Mouse (Mus musculus) NIH3T3 (cell line): Measurements from ENCODE around the gene Rpl38.
"Not testable (repeated sequence)": the region's sequence is repeated elsewhere in the genome, so short reads cannot be mapped to it uniquely, and the experiment has no call there.

Experiments
- DNase-seq: peaks from one replicate; pipeline ENCODE4 v3.0.0-alpha.2; 2012; ENCODE audit warnings: low read depth

Rpl38 gene

DNA sequence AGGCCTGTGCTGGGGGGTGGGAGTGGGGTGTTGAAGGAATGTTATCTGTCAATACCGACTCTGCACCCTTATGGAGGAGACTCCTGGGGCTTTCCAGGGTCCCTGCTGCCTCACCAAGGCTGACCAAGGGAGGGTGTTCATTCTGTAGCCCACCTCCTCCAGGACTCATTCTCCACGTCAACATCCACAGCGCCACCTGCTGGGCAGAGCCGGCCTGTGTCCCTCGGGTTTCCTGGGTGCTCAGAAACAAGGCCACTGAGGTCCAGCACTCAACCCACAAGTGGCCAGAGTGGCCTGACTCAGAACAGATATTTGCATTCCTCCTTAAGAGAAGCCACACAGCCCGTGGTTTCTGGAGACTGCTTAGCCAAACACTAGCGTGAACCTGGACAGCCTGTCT, 10.6 kb upstream of the Rpl38 start:
- peak; percentile 72 for DNase-seq

DNA sequence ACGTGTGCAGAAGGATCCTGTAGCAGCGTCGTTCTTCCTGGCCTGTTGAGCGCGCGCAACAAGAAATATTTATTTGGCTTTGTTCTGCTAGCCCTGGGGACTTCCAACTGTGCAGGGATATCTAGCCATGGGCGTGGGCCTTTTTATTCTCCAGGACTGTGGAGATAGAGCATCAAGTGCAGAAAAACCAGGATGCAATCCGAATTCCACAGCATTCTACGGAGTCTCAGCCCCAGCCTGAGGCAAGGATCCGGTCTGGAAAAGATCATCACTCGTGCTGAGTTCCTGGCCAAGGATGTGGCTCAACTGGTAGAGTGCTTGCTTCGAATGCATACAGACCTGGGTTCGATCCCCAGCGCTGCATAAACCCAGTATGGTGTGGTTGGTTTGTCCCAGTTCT, 6.2 kb upstream of the Rpl38 start:
- DNase-seq: no peak

DNA sequence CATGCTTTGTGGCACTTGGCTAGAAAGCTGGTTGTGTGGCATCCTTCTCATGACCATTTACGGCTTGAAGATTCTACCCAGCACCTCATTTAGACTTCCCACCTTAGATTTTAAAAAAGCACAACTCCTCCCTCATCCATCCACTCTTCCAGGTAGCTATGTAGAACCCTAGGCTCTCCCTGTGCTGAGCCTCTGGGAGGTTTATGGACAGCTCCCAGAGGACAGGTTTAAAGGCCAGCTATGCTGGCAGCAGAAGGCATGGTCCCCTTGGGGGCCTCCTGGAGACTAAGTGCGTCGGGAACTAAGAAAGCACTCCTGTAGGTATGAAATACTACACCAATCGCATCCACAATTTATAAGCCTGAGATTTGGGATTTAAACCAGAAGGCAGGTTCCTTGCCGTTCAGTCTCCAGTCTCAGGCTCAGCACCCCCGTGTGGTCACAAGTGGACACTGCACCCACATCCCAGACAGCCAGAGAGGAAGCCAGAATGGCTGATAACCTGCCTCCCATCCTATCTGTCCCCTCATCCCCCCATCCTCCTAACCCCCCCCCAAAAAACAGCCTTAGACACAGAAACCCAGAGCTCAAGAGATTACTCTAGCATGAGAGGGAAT, 5.5 kb upstream of the Rpl38 start:
- peak; percentile 80 for DNase-seq

- no peak for DNase-seq
These were observed 4.2 kb upstream of the Rpl38 start for GRCm38 (mm10) chr11:114664164-114664563.

DNA sequence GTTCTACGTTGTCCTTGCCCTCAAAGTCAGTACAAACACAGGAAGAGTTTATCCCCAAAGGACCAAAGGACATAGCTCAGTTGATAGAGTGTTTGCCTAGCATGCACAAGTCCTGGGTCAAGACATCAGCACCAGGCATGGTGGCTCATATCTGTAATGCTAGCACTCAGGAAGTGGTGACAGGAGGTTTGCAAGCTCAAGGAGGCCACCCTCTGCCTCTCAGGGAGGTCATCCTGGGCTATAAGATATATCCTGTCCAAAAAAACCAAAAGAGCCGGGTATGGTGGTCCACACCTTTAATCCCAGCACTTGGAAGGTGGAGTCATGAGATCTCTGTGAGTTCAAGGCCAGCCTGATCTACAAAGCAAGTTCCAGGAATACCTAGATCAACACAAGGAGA, 2.9 kb upstream of the Rpl38 start:
- DNase-seq: no peak

DNA sequence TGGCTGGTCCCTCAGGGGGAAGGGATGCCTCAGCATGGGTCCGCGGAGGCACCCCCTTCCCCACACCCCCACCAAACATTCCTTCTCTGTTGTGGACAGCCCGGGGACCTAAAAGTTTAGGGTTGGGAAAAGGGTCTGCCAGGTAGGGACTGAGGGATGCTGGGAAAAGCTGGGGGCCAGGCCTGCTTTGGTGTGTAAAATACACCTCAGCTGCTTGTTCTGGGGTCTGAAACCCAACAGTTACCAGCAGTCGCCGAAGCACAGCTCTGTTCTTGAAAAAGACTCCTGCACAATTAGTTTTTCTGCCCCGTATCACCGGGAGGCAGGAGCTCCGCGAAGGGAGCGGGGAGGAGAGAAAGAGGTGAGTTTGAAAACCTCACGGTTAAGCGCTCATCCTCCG, 1.5 kb upstream of the Rpl38 start:
- DNase-seq: no peak

DNA sequence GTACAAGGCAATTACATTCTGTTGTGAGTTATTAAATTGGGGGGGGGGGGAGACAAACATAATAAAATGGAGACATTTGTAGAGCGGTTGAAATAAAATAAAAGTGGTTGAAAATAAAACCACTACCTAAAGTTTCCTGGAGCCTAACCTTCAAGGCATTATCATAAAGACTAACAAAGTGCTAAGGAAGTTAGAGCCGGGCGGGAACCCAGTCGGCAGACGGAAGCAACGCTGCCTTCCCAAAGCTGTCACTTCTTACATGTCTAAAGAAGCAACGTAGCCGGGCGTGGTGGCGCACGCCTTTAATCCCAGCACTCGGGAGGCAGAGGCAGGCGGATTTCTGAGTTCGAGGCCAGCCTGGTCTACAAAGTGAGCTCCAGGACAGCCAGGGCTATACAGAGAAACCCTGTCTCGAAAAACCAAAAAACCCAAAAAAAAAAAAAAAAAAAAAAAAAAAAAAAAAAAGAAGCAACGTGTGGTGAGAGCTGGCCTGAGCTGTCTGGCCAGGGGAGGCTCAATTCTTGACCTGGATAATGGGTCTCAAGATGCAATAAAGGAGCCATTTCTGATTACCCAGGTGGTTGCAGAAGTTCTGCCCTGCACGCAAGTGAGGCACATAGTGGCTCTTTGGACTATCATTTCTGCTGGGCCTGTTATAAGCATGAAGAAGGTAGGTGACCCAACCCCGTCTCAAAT, 940 bp upstream of the Rpl38 start:
- DNase-seq: no peak

GRCm38 (mm10) chr11:114667932-114668285, 415 bp upstream of the Rpl38 start:
- DNase-seq: peak; percentile 73

GRCm38 (mm10) chr11:114668741-114669623, 658 bp downstream of the Rpl38 start:
- DNase-seq: peak; percentile 91

DNA sequence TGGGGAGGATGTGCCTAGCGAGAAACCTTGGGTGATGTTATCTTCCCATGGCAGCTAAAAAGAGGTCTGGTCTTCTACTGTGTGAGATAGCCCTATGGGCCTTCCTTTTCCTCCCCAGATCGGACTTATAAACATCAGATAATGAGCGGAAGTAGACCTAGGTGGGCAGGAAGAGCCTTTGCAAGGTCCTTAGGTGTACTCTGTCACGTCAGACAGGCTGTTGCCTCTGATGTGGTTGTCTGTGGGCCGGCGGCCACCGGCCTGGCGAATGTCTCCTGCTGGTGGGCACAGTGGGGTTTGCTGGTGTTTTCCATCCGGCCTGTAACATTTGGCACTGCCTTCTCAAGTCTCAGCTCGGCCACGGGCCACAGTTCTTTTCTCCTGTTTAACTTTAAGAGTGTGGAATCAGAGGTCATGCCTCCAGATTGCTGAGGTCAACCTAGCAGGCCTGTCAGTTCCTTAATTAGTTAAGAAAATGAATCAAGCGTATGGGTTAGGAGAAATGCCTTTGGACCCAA, 1.4 kb downstream of the Rpl38 start:
- peak; percentile 43 for DNase-seq

DNA sequence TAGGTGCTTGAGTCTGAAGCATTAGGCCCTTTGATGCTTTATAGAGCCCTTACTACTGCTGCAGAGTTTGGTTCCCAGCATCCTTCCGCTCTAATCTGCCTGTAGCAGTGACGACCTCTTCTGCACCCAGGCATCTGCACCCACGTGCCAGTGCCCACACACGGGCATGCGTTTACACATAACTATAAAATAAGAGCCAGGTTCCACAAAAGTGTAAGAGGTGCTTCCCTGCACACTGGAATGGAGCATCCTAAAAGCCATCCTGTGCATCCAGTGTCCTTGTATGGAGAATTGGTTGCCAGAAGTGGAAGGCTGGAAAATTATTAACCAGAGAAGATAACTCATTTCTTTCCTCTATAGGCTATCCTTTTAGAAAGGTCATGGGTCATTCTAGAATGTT, 2.8 kb downstream of the Rpl38 start:
- DNase-seq: no peak

DNA sequence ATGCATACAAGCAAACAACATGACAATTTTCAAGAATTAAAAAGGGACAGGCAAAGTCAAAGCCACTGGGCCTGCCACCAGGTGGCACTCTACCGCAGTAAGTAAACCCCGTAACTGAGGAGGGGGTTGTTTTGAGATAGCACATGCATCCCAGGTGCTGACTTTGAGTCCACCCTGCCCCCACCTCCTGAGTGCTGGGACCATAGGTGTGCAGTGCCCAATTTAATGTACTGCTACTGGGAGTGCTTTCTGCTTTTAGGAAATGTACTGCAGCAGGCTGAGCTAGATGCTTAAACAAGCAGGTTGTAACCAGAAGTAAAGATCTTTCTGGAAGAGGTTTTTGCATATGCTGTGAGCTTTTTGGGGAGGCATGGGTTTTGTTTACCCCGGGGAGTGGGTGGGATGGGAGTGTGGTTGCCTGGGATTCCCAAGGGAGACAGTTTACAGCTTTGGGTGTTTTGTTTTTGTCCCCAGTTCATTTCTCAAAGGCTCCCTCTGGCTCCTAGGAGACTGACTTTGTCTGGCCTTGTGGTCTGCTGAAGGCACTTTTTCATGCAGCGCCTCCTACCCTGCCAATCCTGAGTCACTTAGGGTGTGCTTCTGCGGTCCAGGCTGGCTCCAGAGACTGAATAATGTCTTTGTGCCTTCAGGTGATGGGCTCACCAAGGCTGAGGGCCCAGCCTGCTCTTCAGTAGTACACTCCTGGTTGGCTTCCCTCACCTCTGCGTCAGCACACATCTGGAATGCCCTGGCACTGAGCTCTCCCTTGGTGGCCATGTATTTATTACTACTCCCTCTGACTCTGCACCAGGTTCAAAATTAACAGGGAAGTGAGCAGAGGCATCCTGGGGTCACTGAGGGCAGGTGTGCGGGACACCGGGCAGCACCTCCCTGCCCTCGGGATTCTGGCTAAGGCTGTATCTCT, 4.7 kb downstream of the Rpl38 start:
- DNase-seq: peak; percentile 79

- no peak for DNase-seq
These were observed 5.4 kb downstream of the Rpl38 start for GRCm38 (mm10) chr11:114673719-114674050.

GRCm38 (mm10) chr11:114674180-114674579, 5.9 kb downstream of the Rpl38 start:
- no peak for DNase-seq

GRCm38 (mm10) chr11:114674796-114675195, 6.5 kb downstream of the Rpl38 start:
- DNase-seq: not testable (repeated sequence)

- DNase-seq: peak; percentile 97
These were observed 7.1 kb downstream of the Rpl38 start, which contains the start of gene Ttyh2 for GRCm38 (mm10) chr11:114675341-114675825. Ttyh2 (plus strand) TSS chr11:114675431.

DNA sequence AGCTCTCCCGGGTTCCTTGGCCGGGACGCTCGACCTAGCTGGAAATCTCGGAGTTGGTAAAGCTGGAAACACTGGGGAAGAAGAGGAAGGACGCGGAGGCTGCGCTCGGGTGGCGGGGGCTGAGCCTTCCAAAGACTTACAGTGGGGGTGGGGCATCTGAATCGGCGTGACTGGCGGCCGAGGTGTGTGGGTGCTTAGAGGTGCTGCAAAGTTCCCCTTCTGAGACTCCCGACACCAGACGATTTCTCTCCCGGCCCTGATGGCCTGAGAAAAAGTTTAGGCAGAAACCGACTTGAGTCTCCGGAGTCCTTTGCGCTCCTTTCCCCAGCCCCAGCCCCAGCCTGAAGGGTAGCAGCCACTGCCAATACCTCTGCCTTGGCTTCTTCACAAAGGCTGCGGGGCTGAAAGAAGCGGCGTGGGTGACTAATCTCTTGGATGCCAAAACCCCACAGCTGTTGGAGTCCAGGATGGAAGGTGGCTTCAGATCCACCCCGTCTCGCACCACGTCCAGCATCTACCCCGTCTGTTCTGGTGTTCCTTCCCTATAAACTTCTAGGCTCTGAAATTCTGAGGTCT, 7.6 kb downstream of the Rpl38 start:
- DNase-seq: peak; percentile 72

DNA sequence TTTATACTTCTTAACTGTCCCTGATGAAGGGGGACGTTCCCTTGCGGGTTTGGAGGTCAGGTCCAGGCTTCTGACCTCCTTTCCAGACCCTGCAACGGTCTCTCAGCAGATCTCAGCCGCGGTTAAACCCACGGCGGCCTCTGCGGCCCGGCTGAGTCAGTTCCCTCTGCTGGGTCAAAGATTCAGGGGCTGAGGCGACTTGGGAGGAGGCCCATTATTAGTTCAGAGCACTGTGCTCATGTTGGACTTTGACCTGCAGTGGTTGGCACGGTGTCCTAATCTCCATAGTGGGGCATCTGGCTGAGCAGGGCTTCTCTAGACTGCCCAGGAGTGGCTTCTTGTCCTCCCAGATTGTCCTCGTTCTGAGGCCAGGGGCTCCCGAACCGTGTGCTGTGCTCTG, 8.1 kb downstream of the Rpl38 start:
- peak; percentile 55 for DNase-seq

DNA sequence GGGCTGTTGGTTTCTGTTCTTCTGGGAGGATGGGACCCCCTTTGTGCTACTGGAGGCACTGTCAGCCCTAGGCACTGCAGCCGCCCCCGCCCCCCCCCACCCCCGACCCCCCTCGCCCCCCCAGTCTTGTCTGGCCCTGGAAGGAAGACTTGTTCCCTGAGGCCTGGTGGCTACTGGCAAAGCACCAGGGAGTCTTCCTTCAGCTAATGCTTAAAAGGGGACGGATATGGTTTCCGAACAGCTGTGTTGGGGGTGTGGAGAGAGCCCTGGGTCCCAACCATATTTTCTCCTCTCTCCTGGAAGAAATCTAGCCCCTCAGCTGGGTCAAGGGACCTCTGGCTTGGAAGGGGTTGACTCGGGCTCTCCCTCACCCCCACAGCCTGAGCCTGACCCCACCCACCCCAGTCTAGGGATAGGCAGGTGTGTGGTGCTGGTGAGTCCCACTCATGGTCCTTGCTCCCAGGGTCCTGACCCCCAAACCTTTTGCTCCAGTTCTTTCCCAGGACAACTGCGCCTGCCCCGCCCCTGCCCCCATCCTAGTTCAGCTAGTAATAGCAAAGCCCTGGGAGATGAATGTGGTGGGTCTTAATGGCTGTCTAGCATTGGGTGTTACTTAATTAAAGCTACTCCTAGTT, 8.7 kb downstream of the Rpl38 start:
- no peak for DNase-seq

DNA sequence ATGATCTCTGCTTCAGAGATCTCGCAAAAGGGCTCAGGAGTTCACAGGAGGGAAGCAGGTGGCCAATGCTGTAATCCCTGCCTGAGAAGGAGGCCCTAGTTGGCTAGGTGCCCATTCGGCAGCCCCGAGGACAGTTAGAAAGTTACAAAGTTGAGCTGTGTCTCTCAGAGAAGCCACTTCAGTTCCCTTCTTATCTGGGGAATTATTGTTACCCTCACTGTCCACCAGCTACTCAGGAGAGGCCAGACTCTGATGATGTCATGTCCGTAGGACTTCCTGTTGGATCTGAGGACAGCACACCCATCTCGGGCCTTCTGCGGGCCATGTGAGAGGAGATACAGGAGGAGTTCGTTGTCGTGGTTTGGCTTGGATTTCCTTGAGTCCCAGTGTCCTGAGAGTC, 11.3 kb downstream of the Rpl38 start:
- no peak for DNase-seq

DNA sequence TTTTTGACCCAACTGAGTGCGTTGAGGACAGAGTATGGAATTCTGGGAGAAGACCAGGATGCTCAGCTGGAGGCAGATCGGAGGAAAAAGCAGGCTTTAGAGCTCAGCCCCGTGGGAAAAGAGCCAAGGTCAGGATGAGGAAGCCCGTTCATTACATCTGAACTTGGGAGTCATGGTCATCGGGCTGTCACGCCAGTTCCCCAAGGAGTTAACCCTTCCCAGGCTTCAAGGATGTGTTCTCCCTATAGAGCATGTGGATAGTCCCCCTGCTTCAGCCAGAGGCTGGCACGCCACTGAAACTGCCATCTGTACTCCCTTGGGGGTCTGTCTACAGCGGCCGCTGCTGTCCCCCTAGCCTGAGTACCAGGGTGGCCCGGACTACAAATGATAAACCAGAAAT, 12.0 kb downstream of the Rpl38 start:
- no peak for DNase-seq
